Mouse (Mus musculus) megakaryocyte, embryonic 14.5 days (primary cell): ENCODE results near the gene Saal1.

Source experiments
- FLI1 ChIP-seq: IDR thresholded peaks from 2 replicates; pipeline ENCODE4 v1.6.1; 2012; ENCODE audit warnings: low read length, inconsistent platforms, mixed read lengths
- GATA1 ChIP-seq: IDR thresholded peaks from 3 replicates; pipeline ENCODE4 v1.6.1; 2012; ENCODE audit warnings: mixed read lengths, low read length, inconsistent platforms, borderline replicate concordance

GRCm38 (mm10) chr7:46734983-46735382 is 24.5 kb upstream of the Saal1 start:
- TF ChIP-seq FLI1 (no peak), GATA1 (no peak)
